In the genomic region with DNA sequence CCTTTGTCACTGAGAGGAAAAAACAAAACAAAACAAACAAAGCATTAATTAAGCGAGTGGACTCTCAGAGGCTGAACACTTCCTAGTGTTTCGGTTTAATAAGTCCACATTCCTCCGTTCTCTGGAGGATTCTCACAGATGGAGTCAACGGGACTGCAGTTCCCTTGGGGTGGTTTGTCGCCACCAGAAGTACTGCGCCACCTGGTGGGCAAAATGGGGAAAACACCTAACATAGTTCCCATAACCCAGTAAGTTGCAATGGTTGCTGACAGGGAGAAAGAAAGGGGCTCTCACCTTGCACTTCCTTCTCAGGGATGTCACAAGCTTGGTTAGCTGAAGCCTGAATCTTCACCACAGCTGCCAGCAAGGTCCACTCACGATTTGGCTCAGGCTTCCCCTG, we compare ENCODE assay signal across 9 mouse cellular contexts. TPM values are rescaled to one million over a fixed set of nuclear protein-coding genes. Genes with fewer than 3 reads are reported as not detected.
DNase-seq lines count a peak whose midpoint lies in the region; ATAC-seq and TF ChIP-seq lines count a peak whose summit lies in the region.
"Had no signal": no experiment of that assay in that cellular context is flagged by ENCODE, and none has a peak within 500 bp of the region (broad histone marks: within the 10 kb centered on the region; RNA-seq: fewer than 3 reads in every experiment).

No protein-coding gene starts in this region.

- H3K4me1 ChIP-seq in heart, embryonic 11.5 days (ENCODE audit: control insufficient read depth, insufficient read depth, low read length): peaks cover 6% of the 10 kb centered on the region; the same call in 1 of the 2 replicates
- H3K4me1 ChIP-seq in embryonic facial prominence, embryonic 11.5 days (ENCODE audit: control insufficient read depth, insufficient read depth, low read length): no peaks in the 10 kb centered on the region
- H3K4me1 ChIP-seq in midbrain, postnatal 0 days (ENCODE audit: insufficient read depth, low read length): peaks cover 4% of the 10 kb centered on the region; the same call in 1 of the 2 replicates

- TF ChIP-seq CTCF in midbrain, postnatal 0 days (IDR thresholded peaks at IDR 0.05): peak; percentile 83

- no peak overlapping the region for H3K4me3 ChIP-seq in heart, embryonic 11.5 days (ENCODE audit: low read depth, low read length)
- H3K4me3 ChIP-seq in embryonic facial prominence, embryonic 11.5 days (ENCODE audit: low read depth, low read length): no peak overlapping the region
- H3K4me3 ChIP-seq in midbrain, postnatal 0 days (ENCODE audit: low read depth, low read length): no peak overlapping the region
- H3K4me3 ChIP-seq: neural tube, embryonic 13.5 days had no signal

- WGBS in heart, embryonic 11.5 days (ENCODE audit: insufficient replicate concordance): 25% methylated on average over 7 of the region's 7 CpGs
- 12% methylated on average over 7 of the region's 7 CpGs for WGBS in embryonic facial prominence, embryonic 11.5 days
- WGBS in midbrain, postnatal 0 days: 14% methylated on average over 7 of the region's 7 CpGs

- H3K9ac ChIP-seq in heart, embryonic 11.5 days (ENCODE audit: low read depth, low read length): no peak overlapping the region
- H3K9ac ChIP-seq in embryonic facial prominence, embryonic 11.5 days (replicated peaks; ENCODE audit: low read length): no peak overlapping the region
- no peak overlapping the region for H3K9ac ChIP-seq in midbrain, postnatal 0 days (replicated peaks; ENCODE audit: low read length, poor library complexity, severe bottlenecking)
- H3K9ac ChIP-seq: neural tube, embryonic 13.5 days had no signal

- no peaks in the 10 kb centered on the region for H3K9me3 ChIP-seq in heart, embryonic 11.5 days (replicated peaks; ENCODE audit: control insufficient read depth, low read length)
- no peaks in the 10 kb centered on the region for H3K9me3 ChIP-seq in embryonic facial prominence, embryonic 11.5 days (replicated peaks; ENCODE audit: control insufficient read depth, low read length)
- H3K9me3 ChIP-seq in midbrain, postnatal 0 days (ENCODE audit: low read length): no peaks in the 10 kb centered on the region
- H3K9me3 ChIP-seq: neural tube, embryonic 13.5 days had no signal

- peaks cover 19% of the 10 kb centered on the region for H3K36me3 ChIP-seq in heart, embryonic 11.5 days (ENCODE audit: control insufficient read depth, insufficient read depth, low read length)
- H3K36me3 ChIP-seq in embryonic facial prominence, embryonic 11.5 days (replicated peaks; ENCODE audit: control insufficient read depth, insufficient read depth, low read depth, low read length): peaks cover 6% of the 10 kb centered on the region
- peaks cover 20% of the 10 kb centered on the region for H3K36me3 ChIP-seq in midbrain, postnatal 0 days (ENCODE audit: insufficient read depth, low read length)

- no peak overlapping the region for H3K4me2 ChIP-seq in heart, embryonic 11.5 days
- no peak overlapping the region for H3K4me2 ChIP-seq in embryonic facial prominence, embryonic 11.5 days (ENCODE audit: low read depth, low read length)
- H3K4me2 ChIP-seq in midbrain, postnatal 0 days (ENCODE audit: low read depth, low read length, poor library complexity, severe bottlenecking): no peak overlapping the region
- H3K4me2 ChIP-seq: neural tube, embryonic 13.5 days had no signal

- DNase-seq in heart, adult 11 months: peak; percentile 93
- peak; percentile 49 to 55 for DNase-seq in adrenal gland, postnatal 4 days (ENCODE audit: low spot score in 2 of 2)
- peak; percentile 87 for DNase-seq in embryonic facial prominence, embryonic 11.5 days (ENCODE audit: low spot score)
- DNase-seq in left cerebral cortex, postnatal 14 days (ENCODE audit: low spot score in 2 of 2): peak; percentile 70 to 83
- peak; percentile 79 for DNase-seq in midbrain, postnatal 0 days (ENCODE audit: low spot score)
- peak; percentile 80 to 93 for DNase-seq in spleen, postnatal 4 days (ENCODE audit: low spot score in 2 of 2)

- H3K27me3 ChIP-seq in heart, embryonic 11.5 days (ENCODE audit: control insufficient read depth, insufficient read depth, low read length): no peaks in the 10 kb centered on the region
- H3K27me3 ChIP-seq in embryonic facial prominence, embryonic 11.5 days (ENCODE audit: control insufficient read depth, insufficient read depth, low read length): no peaks in the 10 kb centered on the region
- H3K27me3 ChIP-seq in midbrain, postnatal 0 days (ENCODE audit: insufficient read depth, low read length): no peaks in the 10 kb centered on the region
- H3K27me3 ChIP-seq: neural tube, embryonic 13.5 days had no signal

- intact Hi-C loops in left cerebral cortex, postnatal 14 days (cut with DNase I): loop anchor here (2.0 to 10.0 kb wide), 2 partner anchors 49 to 115 kb away; a partner anchor contains a TSS

- no peak overlapping the region for H3K27ac ChIP-seq in heart, embryonic 11.5 days (ENCODE audit: low read depth, low read length)
- no peak overlapping the region for H3K27ac ChIP-seq in embryonic facial prominence, embryonic 11.5 days (replicated peaks; ENCODE audit: low read depth, low read length)
- no peak overlapping the region for H3K27ac ChIP-seq in midbrain, postnatal 0 days (ENCODE audit: low read depth, low read length)
- H3K27ac ChIP-seq: neural tube, embryonic 13.5 days had no signal

- ATAC-seq in heart, embryonic 11.5 days (replicated peaks; ENCODE audit: insufficient number of reproducible peaks, low FRiP score, low TSS enrichment): no peak
- no peak for ATAC-seq in embryonic facial prominence, embryonic 11.5 days (replicated peaks; ENCODE audit: insufficient number of reproducible peaks, low FRiP score, low TSS enrichment, low read depth)
- peak; percentile 65 to 75 for ATAC-seq in hematopoietic stem cell, adult 5-6 weeks (replicated peaks in 1 of 2; ENCODE audit: insufficient read depth in 1 of 2, low FRiP score in 2 of 2, low TSS enrichment in 1 of 2, low read depth in 1 of 2, poor library complexity in 2 of 2, severe bottlenecking in 2 of 2)
- ATAC-seq in midbrain, postnatal 0 days (ENCODE audit: low FRiP score): no peak

RNA-seq across cellular contexts. Expression of a gene that starts 2.2 kb away (rescaled TPM):
- 6.1 and 7.1 TPM in 2 replicates for polyA plus RNA-seq in heart, embryonic 11.5 days (2014; fragmentation: Nextera tagmentation; extraction: Ambion mirVana)
- 1 to 10 TPM; 3.6 TPM for total RNA-seq in adrenal gland, postnatal 4 days (2021)
- polyA plus RNA-seq in embryonic facial prominence, embryonic 11.5 days (2014; fragmentation: Nextera tagmentation; extraction: Ambion mirVana): 8.7 and 10.7 TPM in 2 replicates
- 5.6 and 6.9 TPM in 2 replicates for total RNA-seq in hematopoietic stem cell, adult 5-6 weeks (2017)
- total RNA-seq in left cerebral cortex, postnatal 14 days (2021): 1 to 10 TPM; 4.8 to 5.2 TPM
- total RNA-seq in midbrain, postnatal 0 days (2014; rRNA removed): 3.4 and 5.2 TPM in 2 replicates
- polyA plus RNA-seq in midbrain, postnatal 0 days (2015; fragmentation: Nextera tagmentation; extraction: Ambion mirVana): 3.8 and 4.7 TPM in 2 replicates

RNA-seq across cellular contexts. Expression of a gene that starts 21.2 kb away (rescaled TPM):
- 176 and 181 TPM in 2 replicates for polyA plus RNA-seq in heart, embryonic 11.5 days (2014; fragmentation: Nextera tagmentation; extraction: Ambion mirVana)
- 100 to 1,000 TPM; 131 to 133 TPM for total RNA-seq in adrenal gland, postnatal 4 days (2021)
- polyA plus RNA-seq in embryonic facial prominence, embryonic 11.5 days (2014; fragmentation: Nextera tagmentation; extraction: Ambion mirVana): 284 and 309 TPM in 2 replicates
- 166 and 198 TPM in 2 replicates for total RNA-seq in hematopoietic stem cell, adult 5-6 weeks (2017)
- 10 to 100 TPM; 68.3 to 71.8 TPM for total RNA-seq in left cerebral cortex, postnatal 14 days (2021)
- total RNA-seq in midbrain, postnatal 0 days (2014; rRNA removed): 88.6 and 106 TPM in 2 replicates
- 160 and 163 TPM in 2 replicates for polyA plus RNA-seq in midbrain, postnatal 0 days (2015; fragmentation: Nextera tagmentation; extraction: Ambion mirVana)

RNA-seq across cellular contexts. Expression of a gene that starts 21.3 kb away (rescaled TPM):
- polyA plus RNA-seq in heart, embryonic 11.5 days (2014; fragmentation: Nextera tagmentation; extraction: Ambion mirVana): 16.7 and 18.5 TPM in 2 replicates
- 10 to 100 TPM; 23.2 to 24.2 TPM for total RNA-seq in adrenal gland, postnatal 4 days (2021)
- polyA plus RNA-seq in embryonic facial prominence, embryonic 11.5 days (2014; fragmentation: Nextera tagmentation; extraction: Ambion mirVana): 21.3 and 23.9 TPM in 2 replicates
- total RNA-seq in hematopoietic stem cell, adult 5-6 weeks (2017): 16.8 and 20.3 TPM in 2 replicates
- total RNA-seq in left cerebral cortex, postnatal 14 days (2021): 10 to 100 TPM; 32.2 to 33.8 TPM
- total RNA-seq in midbrain, postnatal 0 days (2014; rRNA removed): 55.5 and 75.0 TPM in 2 replicates
- polyA plus RNA-seq in midbrain, postnatal 0 days (2015; fragmentation: Nextera tagmentation; extraction: Ambion mirVana): 65.4 and 74.9 TPM in 2 replicates

RNA-seq across cellular contexts. Expression of a gene that starts 24.9 kb away (rescaled TPM):
- polyA plus RNA-seq in heart, embryonic 11.5 days (2014; fragmentation: Nextera tagmentation; extraction: Ambion mirVana): 0.37 TPM in 1 of 2 replicates, not detected in the other
- total RNA-seq in adrenal gland, postnatal 4 days (2021): not detected
- polyA plus RNA-seq in embryonic facial prominence, embryonic 11.5 days (2014; fragmentation: Nextera tagmentation; extraction: Ambion mirVana): 0.31 and 0.67 TPM in 2 replicates
- not detected in 2 replicates for total RNA-seq in hematopoietic stem cell, adult 5-6 weeks (2017)
- total RNA-seq in left cerebral cortex, postnatal 14 days (2021): under 1 TPM in 1 of 2 experiments, not detected in 1; 0.22 TPM
- not detected in 2 replicates for total RNA-seq in midbrain, postnatal 0 days (2014; rRNA removed)
- polyA plus RNA-seq in midbrain, postnatal 0 days (2015; fragmentation: Nextera tagmentation; extraction: Ambion mirVana): 0.36 and 0.99 TPM in 2 replicates

RNA-seq across cellular contexts. Expression of a gene that starts 49.4 kb away (rescaled TPM):
- polyA plus RNA-seq in heart, embryonic 11.5 days (2014; fragmentation: Nextera tagmentation; extraction: Ambion mirVana): 177 and 191 TPM in 2 replicates
- total RNA-seq in adrenal gland, postnatal 4 days (2021): 100 to 1,000 TPM; 115 to 125 TPM
- polyA plus RNA-seq in embryonic facial prominence, embryonic 11.5 days (2014; fragmentation: Nextera tagmentation; extraction: Ambion mirVana): 222 and 230 TPM in 2 replicates
- 41.8 and 63.8 TPM in 2 replicates for total RNA-seq in hematopoietic stem cell, adult 5-6 weeks (2017)
- total RNA-seq in left cerebral cortex, postnatal 14 days (2021): 100 to 1,000 TPM; 200 to 212 TPM
- total RNA-seq in midbrain, postnatal 0 days (2014; rRNA removed): 117 and 121 TPM in 2 replicates
- polyA plus RNA-seq in midbrain, postnatal 0 days (2015; fragmentation: Nextera tagmentation; extraction: Ambion mirVana): 459 and 469 TPM in 2 replicates

Comparison
In these comparisons a context has a peak if more than half of its experiments do, and no peak if none do; other contexts are left out.
1. ATAC-seq: peak in hematopoietic stem cell, adult 5-6 weeks (2 of 2); none in heart, embryonic 11.5 days (single experiment), embryonic facial prominence, embryonic 11.5 days (single experiment) and midbrain, postnatal 0 days (single experiment).
2. Peak in every context shown above with its lines, with median percentiles within 50 percentile points of each other: DNase-seq.